Mouse (Mus musculus): ENCODE measurements around the gene Lrrc73. TPM values are rescaled to one million over a fixed set of nuclear protein-coding genes. Genes with fewer than 3 reads are reported as not detected.

Lrrc73 gene
- total RNA-seq, 2 experiments from 2014 or later, result 101 to 103 TPM

GRCm38 (mm10) chr17:46255147-46255546 is 1.8 kb downstream of the Lrrc73 start:
- DNase-seq (ENCODE audit: extremely low spot score in 1 of 2, low spot score in 2 of 2), result no peak
- intact Hi-C loops (cut with DNase I), result no loop called here

GRCm38 (mm10) chr17:46258279-46259053 is 5.1 kb downstream of the Lrrc73 start:
- intact Hi-C loops (cut with DNase I), result no loop called here
- DNase-seq (ENCODE audit: extremely low spot score in 1 of 2, low spot score in 2 of 2), result no peak

- DNase-seq (ENCODE audit: extremely low spot score in 1 of 2, low spot score in 2 of 2), result no peak
- intact Hi-C loops (cut with DNase I), result loop anchor here (5.0 kb wide), 1 partner anchor 38 kb away; the partner anchor contains the start of gene Dlk2
Observed at GRCm38 (mm10) chr17:46259675-46260074, 6.3 kb downstream of the Lrrc73 start.

- intact Hi-C loops (cut with DNase I), result loop anchor here (5.0 kb wide), 1 partner anchor 35 kb away; the partner anchor contains the start of gene Dlk2
- no peak for DNase-seq (ENCODE audit: extremely low spot score in 1 of 2, low spot score in 2 of 2)
Observed at GRCm38 (mm10) chr17:46262201-46262694, 8.9 kb downstream of the Lrrc73 start.

- DNase-seq (ENCODE audit: extremely low spot score in 1 of 2, low spot score in 2 of 2), result no peak
Observed at GRCm38 (mm10) chr17:46265502-46265901, 12.2 kb downstream of the Lrrc73 start.

GRCm38 (mm10) chr17:46265918-46266618 is 12.7 kb downstream of the Lrrc73 start:
- intact Hi-C loops (cut with DNase I), result loop anchor here (5.0 kb wide), 1 partner anchor 116 kb away; the partner anchor contains the start of gene Zfp318
- peak; percentile 83 to 84 for DNase-seq (ENCODE audit: extremely low spot score in 1 of 2, low spot score in 2 of 2)

More at GRCm38 (mm10) chr17:46265502-46265901, 12.2 kb downstream of the Lrrc73 start:
- intact Hi-C loops (cut with DNase I), result loop anchor here (5.0 kb wide), 1 partner anchor 117 kb away; the partner anchor contains the start of gene Zfp318

GRCm38 (mm10) chr17:46266986-46267385 is 13.7 kb downstream of the Lrrc73 start:
- intact Hi-C loops (cut with DNase I), result loop anchor here (5.0 kb wide), 1 partner anchor 115 kb away; the partner anchor contains the start of gene Zfp318

GRCm38 (mm10) chr17:46267511-46267910 is 14.2 kb downstream of the Lrrc73 start:
- intact Hi-C loops (cut with DNase I), result loop anchor here (5.0 kb wide), 1 partner anchor 115 kb away; the partner anchor contains the start of gene Zfp318

More at GRCm38 (mm10) chr17:46266986-46267385, 13.7 kb downstream of the Lrrc73 start:
- DNase-seq (ENCODE audit: extremely low spot score in 1 of 2, low spot score in 2 of 2), result no peak

GRCm38 (mm10) chr17:46268026-46268720 is 14.8 kb downstream of the Lrrc73 start:
- intact Hi-C loops (cut with DNase I), result loop anchor here (5.0 kb wide), 1 partner anchor 114 kb away; the partner anchor contains the start of gene Zfp318
- no peak for DNase-seq (ENCODE audit: extremely low spot score in 1 of 2, low spot score in 2 of 2)

More at GRCm38 (mm10) chr17:46267511-46267910, 14.2 kb downstream of the Lrrc73 start:
- DNase-seq (ENCODE audit: extremely low spot score in 1 of 2, low spot score in 2 of 2), result no peak

GRCm38 (mm10) chr17:46269771-46270534 is 16.6 kb downstream of the Lrrc73 start:
- intact Hi-C loops (cut with DNase I), result loop anchor here (5.0 kb wide), 1 partner anchor 112 kb away; the partner anchor contains the start of gene Zfp318

GRCm38 (mm10) chr17:46272058-46272457 is 18.7 kb downstream of the Lrrc73 start:
- intact Hi-C loops (cut with DNase I), result no loop called here
- DNase-seq (ENCODE audit: extremely low spot score in 1 of 2, low spot score in 2 of 2), result no peak

More at GRCm38 (mm10) chr17:46269771-46270534, 16.6 kb downstream of the Lrrc73 start:
- peak in 1 of 2 experiments; percentile 51 for DNase-seq (ENCODE audit: extremely low spot score in 1 of 2, low spot score in 2 of 2)

GRCm38 (mm10) chr17:46272675-46273074 is 19.3 kb downstream of the Lrrc73 start:
- peak in 1 of 2 experiments; percentile 68 for DNase-seq (ENCODE audit: extremely low spot score in 1 of 2, low spot score in 2 of 2)
- intact Hi-C loops (cut with DNase I), result no loop called here

- intact Hi-C loops (cut with DNase I), result no loop called here
- no peak for DNase-seq (ENCODE audit: extremely low spot score in 1 of 2, low spot score in 2 of 2)
Observed at GRCm38 (mm10) chr17:46273803-46274236, 20.5 kb downstream of the Lrrc73 start.

- intact Hi-C loops (cut with DNase I), result no loop called here
- no peak for DNase-seq (ENCODE audit: extremely low spot score in 1 of 2, low spot score in 2 of 2)
Observed at GRCm38 (mm10) chr17:46274465-46274864, 21.1 kb downstream of the Lrrc73 start.

- intact Hi-C loops (cut with DNase I), result no loop called here
- no peak for DNase-seq (ENCODE audit: extremely low spot score in 1 of 2, low spot score in 2 of 2)
Observed at GRCm38 (mm10) chr17:46275034-46275433, 21.7 kb downstream of the Lrrc73 start.

- DNase-seq (ENCODE audit: extremely low spot score in 1 of 2, low spot score in 2 of 2), result no peak
- intact Hi-C loops (cut with DNase I), result no loop called here
Observed at GRCm38 (mm10) chr17:46275506-46275905, 22.2 kb downstream of the Lrrc73 start.

- intact Hi-C loops (cut with DNase I), result no loop called here
- no peak for DNase-seq (ENCODE audit: extremely low spot score in 1 of 2, low spot score in 2 of 2)
Observed at GRCm38 (mm10) chr17:46277586-46277985, 24.3 kb downstream of the Lrrc73 start.
